Mouse (Mus musculus): ENCODE measurements at regions not wholly inside any gene's neighbourhood (a gene's known extent, or its start where the extent isn't known, plus 50 kb on each side); places are given as distances from the start of the nearest gene placed in this dataset.
"Not testable (repeated sequence)": the region's sequence is repeated elsewhere in the genome, so short reads cannot be mapped to it uniquely, and the experiment has no call there.

GRCm38 (mm10) chr4:131407464-131407863 is 430.6 kb downstream of the Ptpru start:
- DNase-seq (ENCODE audit: low read depth in 2 of 2, low spot score in 2 of 2): no peak

GRCm38 (mm10) chr4:131408644-131409043 is 429.4 kb downstream of the Ptpru start:
- no peak for DNase-seq (ENCODE audit: low read depth in 2 of 2, low spot score in 2 of 2)

GRCm38 (mm10) chr4:131409805-131410204 is 428.3 kb downstream of the Ptpru start:
- no peak for DNase-seq (ENCODE audit: low read depth in 2 of 2, low spot score in 2 of 2)

GRCm38 (mm10) chr4:131411936-131412335 is 426.2 kb downstream of the Ptpru start:
- DNase-seq (ENCODE audit: low read depth in 2 of 2, low spot score in 2 of 2): no peak

GRCm38 (mm10) chr4:131413380-131413779 is 424.7 kb downstream of the Ptpru start:
- no peak for DNase-seq (ENCODE audit: low read depth in 2 of 2, low spot score in 2 of 2)

GRCm38 (mm10) chr4:131415453-131415852 is 422.6 kb downstream of the Ptpru start:
- DNase-seq (ENCODE audit: low read depth in 2 of 2, low spot score in 2 of 2): no peak

- no peak for DNase-seq (ENCODE audit: low read depth in 2 of 2, low spot score in 2 of 2)
Measured at GRCm38 (mm10) chr4:131416209-131416608, 421.9 kb downstream of the Ptpru start.

- no peak for DNase-seq (ENCODE audit: low read depth in 2 of 2, low spot score in 2 of 2)
Measured at GRCm38 (mm10) chr4:131417159-131417748, 420.8 kb downstream of the Ptpru start.

- no peak for DNase-seq (ENCODE audit: low read depth in 2 of 2, low spot score in 2 of 2)
Measured at GRCm38 (mm10) chr4:131425311-131425710, 412.8 kb downstream of the Ptpru start.

- DNase-seq (ENCODE audit: low read depth in 2 of 2, low spot score in 2 of 2): no peak
Measured at GRCm38 (mm10) chr4:131427871-131428270, 410.2 kb downstream of the Ptpru start.

- no peak for DNase-seq (ENCODE audit: low read depth in 2 of 2, low spot score in 2 of 2)
Measured at GRCm38 (mm10) chr4:131429356-131429755, 408.7 kb downstream of the Ptpru start.

- DNase-seq (ENCODE audit: low read depth in 2 of 2, low spot score in 2 of 2): no peak
Measured at GRCm38 (mm10) chr4:131430420-131430819, 407.7 kb downstream of the Ptpru start.

GRCm38 (mm10) chr4:131431188-131431587 is 406.9 kb downstream of the Ptpru start:
- DNase-seq (ENCODE audit: low read depth in 2 of 2, low spot score in 2 of 2): peak in 1 of 2 experiments; percentile 3

- no peak for DNase-seq (ENCODE audit: low read depth in 2 of 2, low spot score in 2 of 2)
Measured at GRCm38 (mm10) chr4:131432591-131433177, 405.4 kb downstream of the Ptpru start.

GRCm38 (mm10) chr4:131435222-131435621 is 402.9 kb downstream of the Ptpru start:
- DNase-seq (ENCODE audit: low read depth in 2 of 2, low spot score in 2 of 2): no peak

GRCm38 (mm10) chr4:131438403-131438802 is 399.7 kb downstream of the Ptpru start:
- no peak for DNase-seq (ENCODE audit: low read depth in 2 of 2, low spot score in 2 of 2)

GRCm38 (mm10) chr4:131438883-131439282 is 399.2 kb downstream of the Ptpru start:
- no peak for DNase-seq (ENCODE audit: low read depth in 2 of 2, low spot score in 2 of 2)

- DNase-seq (ENCODE audit: low read depth in 2 of 2, low spot score in 2 of 2): no peak
Measured at GRCm38 (mm10) chr4:131440845-131441244, 397.2 kb downstream of the Ptpru start.

- DNase-seq (ENCODE audit: low read depth in 2 of 2, low spot score in 2 of 2): no peak
Measured at GRCm38 (mm10) chr4:131443518-131443917, 394.6 kb downstream of the Ptpru start.

- DNase-seq (ENCODE audit: low read depth in 2 of 2, low spot score in 2 of 2): not testable (repeated sequence)
Measured at GRCm38 (mm10) chr4:131450296-131450695, 387.8 kb downstream of the Ptpru start.

- DNase-seq (ENCODE audit: low read depth in 2 of 2, low spot score in 2 of 2): no peak
Measured at GRCm38 (mm10) chr4:131457551-131457950, 380.5 kb downstream of the Ptpru start.

GRCm38 (mm10) chr4:131459746-131460145 is 378.3 kb downstream of the Ptpru start:
- DNase-seq (ENCODE audit: low read depth in 2 of 2, low spot score in 2 of 2): no peak

GRCm38 (mm10) chr4:131461312-131461711 is 376.8 kb downstream of the Ptpru start:
- no peak for DNase-seq (ENCODE audit: low read depth in 2 of 2, low spot score in 2 of 2)
